Mouse (Mus musculus) limb, embryonic 11.5 days (tissue): Measurements from ENCODE around the gene Syndig1. TPM values are rescaled to one million over a fixed set of nuclear protein-coding genes. Genes with fewer than 3 reads are reported as not detected.

ENCODE experiments used
- ATAC-seq: fragments of 200-750 bp; cut with Nextera tagmentation; 2 replicates; pipeline ENCODE4 v1.8.0; 2017; ENCODE audit warnings: low read depth; ENCODE audit not compliant: insufficient number of reproducible peaks, low FRiP score, low TSS enrichment
- DNase-seq: peaks from one replicate; pipeline ENCODE4 v3.0.0-alpha.2; 2015; ENCODE audit warnings: low spot score
- H3K27ac ChIP-seq: fragments of 300-500 bp; sonication (generic); replicated peaks from 2 replicates; pipeline ENCODE4 v1.5.1; 2014; ENCODE audit warnings: low read depth, mild to moderate bottlenecking, low read length
- H3K27me3 ChIP-seq: fragments of 300-500 bp; sonication (generic); 2 replicates; pipeline ENCODE4 v1.6.1; 2014; ENCODE audit warnings: mild to moderate bottlenecking, low read length, mixed read lengths; ENCODE audit not compliant: control insufficient read depth, insufficient read depth
- H3K36me3 ChIP-seq: fragments of 300-500 bp; sonication (generic); 2 replicates; pipeline ENCODE4 v1.6.1; 2014; ENCODE audit warnings: mild to moderate bottlenecking, low read length, moderate library complexity, mixed read lengths; ENCODE audit not compliant: control insufficient read depth, insufficient read depth
- H3K4me1 ChIP-seq: fragments of 300-500 bp; sonication (generic); 2 replicates; pipeline ENCODE4 v1.6.1; 2014; ENCODE audit warnings: low read length, mixed read lengths; ENCODE audit not compliant: control insufficient read depth, insufficient read depth
- H3K4me2 ChIP-seq: fragments of 300-500 bp; sonication (generic); 2 replicates; pipeline ENCODE4 v1.6.1; 2014; ENCODE audit warnings: low read depth, mild to moderate bottlenecking, moderate library complexity; ENCODE audit not compliant: severe bottlenecking
- H3K4me3 ChIP-seq: fragments of 300-500 bp; sonication (generic); 2 replicates; pipeline ENCODE4 v1.5.1; 2014; ENCODE audit warnings: low read depth, low read length
- H3K9ac ChIP-seq: fragments of 300-500 bp; sonication (generic); 2 replicates; pipeline ENCODE4 v1.6.1; 2014; ENCODE audit warnings: mild to moderate bottlenecking, low read length
- H3K9me3 ChIP-seq: fragments of 300-500 bp; sonication (generic); 2 replicates; pipeline ENCODE4 v1.6.1; 2016; ENCODE audit warnings: low read length; ENCODE audit not compliant: control insufficient read depth
- WGBS: fragments of 180-500 bp; shearing (Covaris S2); extraction: QIAGEN DNeasy Blood & Tissue Kit; methylation state at CpG from one replicate; pipeline ENCODE4 v1.1.7; 2014; 5-methylcytosine and 5-hydroxymethylcytosine counted together
- polyA plus RNA-seq: library from polyadenylated mRNA; unstranded; fragments of >200 nt; fragmentation: Nextera tagmentation; extraction: Ambion mirVana; gene quantifications from 2 replicates; pipeline ENCODE4 v1.2.1, GENCODE M21; 2014

The Syndig1 gene
- polyA plus RNA-seq, 1 experiment from 2014 or later, result 1.4 TPM

DNA sequence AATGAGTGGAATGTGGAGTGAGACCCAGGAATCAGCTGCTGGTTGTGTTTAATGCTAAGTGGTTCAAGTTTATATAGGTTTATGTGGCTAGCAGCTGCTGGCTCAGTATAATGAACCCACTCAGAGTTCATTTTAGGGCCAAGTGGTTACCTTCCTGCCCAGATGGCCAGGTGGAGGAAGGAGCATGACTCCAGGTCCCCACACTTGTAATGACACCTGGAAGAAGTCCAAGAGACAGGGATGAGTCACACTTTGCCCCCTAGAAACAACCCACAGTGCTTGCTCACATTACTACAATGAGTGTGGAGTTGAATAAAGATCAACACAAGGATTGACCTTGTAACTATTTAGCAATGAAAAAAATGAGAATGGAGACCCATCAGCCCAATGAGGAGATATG lies 98.0 kb downstream of the Syndig1 start:
- H3K4me3 ChIP-seq, result no peak overlapping the region
- no peaks in the 10 kb centered on the region for H3K9me3 ChIP-seq
- no peaks in the 10 kb centered on the region for H3K36me3 ChIP-seq
- peaks cover 7% of the 10 kb centered on the region; the same call in 1 of the 2 replicates for H3K4me1 ChIP-seq
- DNase-seq, result no peak
- no peak overlapping the region for H3K27ac ChIP-seq
- H3K27me3 ChIP-seq, result no peaks in the 10 kb centered on the region
- no peak for ATAC-seq
- H3K9ac ChIP-seq, result no peak overlapping the region
- no peak overlapping the region for H3K4me2 ChIP-seq

- no peak overlapping the region for H3K4me3 ChIP-seq
- H3K4me1 ChIP-seq, result peaks cover 7% of the 10 kb centered on the region; the same call in 1 of the 2 replicates
- no peaks in the 10 kb centered on the region for H3K9me3 ChIP-seq
- DNase-seq (no peak), ATAC-seq (no peak)
- no peak overlapping the region for H3K4me2 ChIP-seq
- no peak overlapping the region for H3K27ac ChIP-seq
- no peaks in the 10 kb centered on the region for H3K36me3 ChIP-seq
- no peak overlapping the region for H3K9ac ChIP-seq
- 87% methylated on average over 3 of the region's 3 CpGs for WGBS
- no peaks in the 10 kb centered on the region for H3K27me3 ChIP-seq
Measured at GRCm38 (mm10) chr2:149927481-149927880, 98.5 kb downstream of the Syndig1 start.

GRCm38 (mm10) chr2:149929986-149930385 lies 101.0 kb downstream of the Syndig1 start:
- 79% methylated on average over 5 of the region's 5 CpGs for WGBS
- DNase-seq (no peak), ATAC-seq (no peak)
- H3K4me2 ChIP-seq, result no peak overlapping the region
- H3K36me3 ChIP-seq, result no peaks in the 10 kb centered on the region
- H3K9ac ChIP-seq, result no peak overlapping the region
- no peaks in the 10 kb centered on the region for H3K27me3 ChIP-seq
- no peak overlapping the region for H3K4me3 ChIP-seq
- H3K9me3 ChIP-seq, result no peaks in the 10 kb centered on the region
- no peak overlapping the region for H3K27ac ChIP-seq
- H3K4me1 ChIP-seq, result peaks cover 13% of the 10 kb centered on the region; the same call in 1 of the 2 replicates

DNA sequence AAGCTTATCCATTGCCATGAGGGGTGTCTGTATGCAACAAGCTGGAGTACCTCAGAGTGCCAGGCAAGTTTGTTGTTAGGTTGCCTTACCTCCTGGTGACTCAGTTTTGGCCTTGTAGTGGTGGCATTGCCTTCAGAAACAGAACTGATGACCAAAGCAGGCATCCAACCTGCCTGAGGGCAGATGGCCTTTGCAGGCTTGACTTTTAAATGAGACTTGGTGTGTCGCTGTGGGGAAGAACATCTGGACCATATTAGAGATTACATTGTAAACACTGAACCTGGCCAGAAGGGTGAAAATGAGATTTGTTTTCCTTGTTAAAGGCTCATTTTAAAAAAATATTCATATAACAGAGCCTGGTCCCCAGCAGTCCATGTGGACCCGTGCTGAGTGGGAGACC lies 102.1 kb downstream of the Syndig1 start:
- DNase-seq, result peak; percentile 49
- H3K4me1 ChIP-seq, result peaks cover 13% of the 10 kb centered on the region; the same call in 1 of the 2 replicates

DNA sequence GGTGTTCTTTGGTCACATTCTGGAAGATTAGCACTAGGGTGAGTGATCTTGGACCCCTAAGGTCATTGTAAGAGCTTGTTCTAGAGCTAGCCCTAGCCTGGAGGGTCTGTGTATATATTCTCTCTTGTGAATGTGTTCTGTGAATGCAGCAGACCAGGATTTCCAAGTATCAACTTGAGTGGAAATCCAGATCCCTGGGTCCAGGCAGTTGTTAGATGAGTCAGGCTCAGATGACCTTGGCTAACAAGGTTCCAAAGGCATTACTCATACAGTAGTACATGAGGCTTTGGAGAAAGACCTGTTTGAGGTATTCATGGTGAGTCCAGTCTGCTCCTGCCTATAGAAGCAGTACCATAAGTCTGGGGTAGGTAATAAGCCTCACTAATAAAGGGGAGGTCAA lies 103.1 kb downstream of the Syndig1 start:
- Histone ChIP-seq H3K27ac (no peak overlapping the region), H3K4me1 (peaks cover 13% of the 10 kb centered on the region; the same call in 1 of the 2 replicates), H3K9me3 (no peaks in the 10 kb centered on the region), H3K36me3 (no peaks in the 10 kb centered on the region), H3K4me3 (no peak overlapping the region), H3K9ac (no peak overlapping the region), H3K4me2 (no peak overlapping the region), H3K27me3 (no peaks in the 10 kb centered on the region)
- ATAC-seq, result no peak
- DNase-seq, result no peak

More for the DNA sequence above, 102.1 kb downstream of the Syndig1 start:
- WGBS, result 26% methylated on average over 2 of the region's 2 CpGs
- Histone ChIP-seq H3K4me3 (no peak overlapping the region), H3K4me2 (no peak overlapping the region), H3K9ac (no peak overlapping the region), H3K9me3 (no peaks in the 10 kb centered on the region), H3K36me3 (no peaks in the 10 kb centered on the region), H3K27ac (no peak overlapping the region), H3K27me3 (no peaks in the 10 kb centered on the region)
- 0 out of 2 replicates have a peak, but pooled peaks have one; percentile 11 for ATAC-seq

- Histone ChIP-seq H3K9ac (no peak overlapping the region), H3K4me2 (no peak overlapping the region), H3K27ac (no peak overlapping the region), H3K4me1 (peaks cover 13% of the 10 kb centered on the region; the same call in 1 of the 2 replicates), H3K4me3 (no peak overlapping the region), H3K9me3 (no peaks in the 10 kb centered on the region), H3K27me3 (no peaks in the 10 kb centered on the region), H3K36me3 (no peaks in the 10 kb centered on the region)
- DNase-seq (no peak), ATAC-seq (no peak)
- WGBS, result 42% methylated on average over 2 of the region's 2 CpGs
Measured at GRCm38 (mm10) chr2:149933247-149933898, 104.4 kb downstream of the Syndig1 start.

DNA sequence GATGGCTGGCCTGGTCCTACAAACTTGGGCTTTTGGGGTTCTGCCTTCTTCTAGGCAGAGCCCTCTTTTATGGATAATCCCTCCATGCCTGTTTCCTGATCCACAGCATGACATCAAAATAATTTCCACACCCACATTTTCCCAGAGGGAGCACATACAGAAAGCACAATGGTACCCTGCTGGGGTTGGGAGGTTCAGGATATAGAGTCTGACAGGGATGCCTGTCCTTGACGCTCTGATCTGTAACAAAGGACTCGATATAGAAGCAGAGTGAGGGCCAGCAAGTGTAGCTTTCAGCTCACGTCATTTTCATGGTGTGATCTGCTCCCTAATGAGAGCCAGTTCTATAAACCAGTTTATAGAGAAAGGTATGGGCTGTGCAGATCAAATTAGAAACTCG lies 105.1 kb downstream of the Syndig1 start:
- H3K27ac ChIP-seq, result no peak overlapping the region
- 32% methylated on average over 4 of the region's 4 CpGs for WGBS
- H3K4me2 ChIP-seq, result no peak overlapping the region
- H3K9me3 ChIP-seq, result no peaks in the 10 kb centered on the region
- H3K27me3 ChIP-seq, result no peaks in the 10 kb centered on the region
- DNase-seq, result peak; percentile 26
- H3K4me3 ChIP-seq, result no peak overlapping the region
- ATAC-seq, result 0 out of 2 replicates have a peak, but pooled peaks have one; percentile 40
- no peaks in the 10 kb centered on the region for H3K36me3 ChIP-seq
- no peak overlapping the region for H3K9ac ChIP-seq
- peaks cover 13% of the 10 kb centered on the region; the same call in 1 of the 2 replicates for H3K4me1 ChIP-seq

DNA sequence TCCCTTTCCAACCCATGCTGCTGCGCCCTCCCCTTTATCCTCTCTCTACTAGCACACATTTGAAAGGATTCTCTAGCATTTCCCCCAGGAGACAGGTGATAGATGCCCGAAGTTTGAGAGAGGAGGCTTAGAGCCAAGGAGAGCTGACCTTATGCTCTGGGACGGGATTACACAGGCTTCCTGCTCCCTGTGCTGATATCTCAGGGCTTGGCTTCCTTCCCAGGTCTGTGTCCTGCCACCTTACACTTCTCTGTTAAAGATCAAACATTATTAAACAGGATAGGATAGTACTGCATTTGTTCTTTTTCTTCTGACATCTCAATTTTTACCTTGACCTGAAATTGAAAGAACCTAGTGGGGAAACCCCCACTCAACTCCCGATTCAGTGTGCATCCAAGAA lies 109.8 kb downstream of the Syndig1 start:
- Histone ChIP-seq H3K4me3 (no peak overlapping the region), H3K4me1 (peaks cover 2% of the 10 kb centered on the region; the same call in 1 of the 2 replicates), H3K27me3 (no peaks in the 10 kb centered on the region), H3K9ac (no peak overlapping the region), H3K4me2 (no peak overlapping the region), H3K9me3 (no peaks in the 10 kb centered on the region), H3K36me3 (no peaks in the 10 kb centered on the region), H3K27ac (no peak overlapping the region)
- no peak for DNase-seq
- ATAC-seq, result no peak
- 71% methylated on average over 4 of the region's 4 CpGs for WGBS

DNA sequence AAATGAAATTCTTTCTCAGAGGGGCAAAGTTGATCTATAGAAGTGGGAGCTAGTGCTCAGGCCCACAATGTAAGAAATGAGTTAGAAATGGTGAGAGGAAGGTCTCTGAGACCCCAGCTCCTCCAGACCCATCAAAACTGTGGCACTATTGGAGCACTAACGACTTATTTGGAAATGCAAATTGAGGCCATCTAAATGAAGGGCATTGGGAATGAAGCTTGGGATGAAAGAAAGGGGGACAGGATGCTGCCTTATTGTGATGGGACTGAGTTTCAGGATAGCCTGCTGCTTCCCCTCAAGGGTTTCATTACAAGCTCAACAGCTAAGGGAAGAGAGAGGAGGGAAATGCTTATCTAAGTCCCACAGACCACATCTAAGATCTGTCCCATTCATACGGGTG lies 110.6 kb downstream of the Syndig1 start:
- DNase-seq (no peak), ATAC-seq (no peak)
- H3K9me3 ChIP-seq, result no peaks in the 10 kb centered on the region
- no peak overlapping the region for H3K4me3 ChIP-seq
- H3K27ac ChIP-seq, result no peak overlapping the region
- WGBS, result 39% methylated on average over 2 of the region's 2 CpGs
- no peak overlapping the region for H3K9ac ChIP-seq
- no peak overlapping the region for H3K4me2 ChIP-seq
- no peaks in the 10 kb centered on the region for H3K27me3 ChIP-seq
- peaks cover 2% of the 10 kb centered on the region; the same call in 1 of the 2 replicates for H3K4me1 ChIP-seq
- no peaks in the 10 kb centered on the region for H3K36me3 ChIP-seq
